Mouse (Mus musculus) embryonic facial prominence, embryonic 11.5 days (tissue): ENCODE measurements around the gene Fars2. TPM values are rescaled to one million over a fixed set of nuclear protein-coding genes. Genes with fewer than 3 reads are reported as not detected.

ENCODE experiments used
- ATAC-seq: fragments of 200-750 bp; cut with Nextera tagmentation; replicated peaks from 2 replicates; pipeline ENCODE4 v1.8.0; 2017; ENCODE audit warnings: low read depth; ENCODE audit not compliant: insufficient number of reproducible peaks, low FRiP score, low TSS enrichment
- DNase-seq: peaks from one replicate; pipeline ENCODE4 v3.0.0-alpha.2; 2015; ENCODE audit warnings: low spot score
- H3K27ac ChIP-seq: fragments of 300-500 bp; sonication (generic); replicated peaks from 2 replicates; pipeline ENCODE4 v1.5.1; 2014; ENCODE audit warnings: mild to moderate bottlenecking, low read depth, low read length, control low read depth
- H3K27me3 ChIP-seq: fragments of 300-500 bp; sonication (generic); 2 replicates; pipeline ENCODE4 v1.6.1; 2014; ENCODE audit warnings: mild to moderate bottlenecking, low read length, moderate library complexity, mixed read lengths; ENCODE audit not compliant: control insufficient read depth, insufficient read depth
- H3K36me3 ChIP-seq: fragments of 300-500 bp; sonication (generic); replicated peaks from 2 replicates; pipeline ENCODE4 v1.6.1; 2014; ENCODE audit warnings: low read depth, mild to moderate bottlenecking, low read length, moderate library complexity, mixed read lengths; ENCODE audit not compliant: control insufficient read depth, insufficient read depth
- H3K4me1 ChIP-seq: fragments of 300-500 bp; sonication (generic); 2 replicates; pipeline ENCODE4 v1.6.1; 2014; ENCODE audit warnings: low read length, mixed read lengths; ENCODE audit not compliant: control insufficient read depth, insufficient read depth
- H3K4me2 ChIP-seq: fragments of 300-500 bp; sonication (generic); 2 replicates; pipeline ENCODE4 v1.6.1; 2014; ENCODE audit warnings: low read depth, mild to moderate bottlenecking, control low read depth, low read length, moderate library complexity
- H3K4me3 ChIP-seq: fragments of 300-500 bp; sonication (generic); 2 replicates; pipeline ENCODE4 v1.5.1; 2014; ENCODE audit warnings: low read depth, low read length, control low read depth
- H3K9ac ChIP-seq: fragments of 300-500 bp; sonication (generic); replicated peaks from 2 replicates; pipeline ENCODE4 v1.6.1; 2014; ENCODE audit warnings: mild to moderate bottlenecking, control low read depth, low read length
- H3K9me3 ChIP-seq: fragments of 300-500 bp; sonication (generic); replicated peaks from 2 replicates; pipeline ENCODE4 v1.6.1; 2016; ENCODE audit warnings: mild to moderate bottlenecking, low read length, inconsistent platforms, mixed read lengths; ENCODE audit not compliant: control insufficient read depth
- WGBS: fragments of 180-500 bp; shearing (Covaris S2); extraction: QIAGEN DNeasy Blood & Tissue Kit; methylation state at CpG from one replicate; pipeline ENCODE4 v1.1.7; 2014; 5-methylcytosine and 5-hydroxymethylcytosine counted together
- polyA plus RNA-seq: library from polyadenylated mRNA; unstranded; fragments of >200 nt; fragmentation: Nextera tagmentation; extraction: Ambion mirVana; gene quantifications from 2 replicates; pipeline ENCODE4 v1.2.1, GENCODE M21; 2014

The Fars2 gene
- polyA plus RNA-seq, 1 experiment from 2014 or later: 28.1 TPM

- ATAC-seq: no peak
- WGBS: 81% methylated on average over 1 of the region's 1 CpGs
- no peak overlapping the region for H3K9ac ChIP-seq
- no peaks in the 10 kb centered on the region for H3K9me3 ChIP-seq
- H3K27ac ChIP-seq: no peak overlapping the region
- no peaks in the 10 kb centered on the region for H3K4me1 ChIP-seq
- no peak for DNase-seq
- H3K27me3 ChIP-seq: no peaks in the 10 kb centered on the region
- H3K36me3 ChIP-seq: no peaks in the 10 kb centered on the region
- H3K4me3 ChIP-seq: no peak overlapping the region
- H3K4me2 ChIP-seq: no peak overlapping the region
Observed at GRCm38 (mm10) chr13:36270867-36271266, 153.7 kb downstream of the Fars2 start.

- H3K4me1 ChIP-seq: no peaks in the 10 kb centered on the region
- H3K27ac ChIP-seq: no peak overlapping the region
- DNase-seq (no peak), ATAC-seq (no peak)
- no peaks in the 10 kb centered on the region for H3K9me3 ChIP-seq
- no peaks in the 10 kb centered on the region for H3K36me3 ChIP-seq
- H3K4me2 ChIP-seq: no peak overlapping the region
- H3K4me3 ChIP-seq: no peak overlapping the region
- WGBS: 79% methylated on average over 2 of the region's 2 CpGs
- no peaks in the 10 kb centered on the region for H3K27me3 ChIP-seq
- no peak overlapping the region for H3K9ac ChIP-seq
Observed at GRCm38 (mm10) chr13:36273497-36273896, 156.3 kb downstream of the Fars2 start.

- H3K4me2 ChIP-seq: no peak overlapping the region
- H3K9ac ChIP-seq: no peak overlapping the region
- no peak for DNase-seq
- no peak for ATAC-seq
- H3K9me3 ChIP-seq: no peaks in the 10 kb centered on the region
- no peak overlapping the region for H3K27ac ChIP-seq
- H3K4me3 ChIP-seq: no peak overlapping the region
- H3K27me3 ChIP-seq: no peaks in the 10 kb centered on the region
- no peaks in the 10 kb centered on the region for H3K4me1 ChIP-seq
- 89% methylated on average over 2 of the region's 2 CpGs for WGBS
- no peaks in the 10 kb centered on the region for H3K36me3 ChIP-seq
Observed at GRCm38 (mm10) chr13:36276194-36276593, 159.0 kb downstream of the Fars2 start.

- H3K4me3 ChIP-seq: no peak overlapping the region
- DNase-seq (peak; percentile 84), ATAC-seq (no peak)
- no peak overlapping the region for H3K9ac ChIP-seq
- no peaks in the 10 kb centered on the region for H3K9me3 ChIP-seq
- H3K27me3 ChIP-seq: no peaks in the 10 kb centered on the region
- no peak overlapping the region for H3K4me2 ChIP-seq
- no peaks in the 10 kb centered on the region for H3K4me1 ChIP-seq
- H3K27ac ChIP-seq: no peak overlapping the region
- 5% methylated on average over 6 of the region's 6 CpGs for WGBS
- no peaks in the 10 kb centered on the region for H3K36me3 ChIP-seq
Observed at GRCm38 (mm10) chr13:36282018-36282417, 164.8 kb downstream of the Fars2 start.

DNA sequence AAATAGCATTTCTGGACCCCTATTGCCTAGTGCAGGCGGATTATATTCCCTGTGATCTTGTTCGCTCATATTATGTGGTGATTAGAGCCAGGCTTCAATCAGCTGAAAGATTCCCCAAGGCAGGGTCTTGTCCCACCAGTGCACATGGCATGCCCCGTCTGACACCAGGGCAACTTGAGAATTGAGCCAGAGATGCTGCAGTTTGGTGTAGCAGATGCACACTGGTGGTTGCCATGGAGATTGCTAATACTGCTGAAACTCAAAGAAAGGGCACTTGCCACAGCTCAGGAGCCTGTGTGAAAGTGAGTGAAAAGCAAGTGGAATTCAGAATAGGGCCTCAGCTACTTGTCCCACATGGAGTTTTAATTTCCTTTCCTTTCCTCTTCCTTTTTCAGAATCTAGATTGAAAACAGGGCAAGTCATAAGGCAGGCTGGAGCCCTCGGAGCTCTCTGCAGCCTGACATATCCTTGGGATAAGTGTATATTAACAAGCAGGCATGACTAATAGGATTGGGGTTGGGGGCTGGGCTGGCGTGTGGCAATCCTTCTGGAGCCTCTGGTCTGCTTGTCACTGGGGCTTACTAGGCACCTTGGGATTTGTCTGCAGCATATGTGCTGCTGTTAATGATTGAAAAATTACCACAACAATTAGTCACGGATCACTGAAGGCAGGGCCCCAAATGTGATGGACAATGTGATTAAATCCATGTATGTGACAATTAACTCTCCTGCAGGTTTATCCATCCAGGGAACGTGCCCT lies 165.8 kb downstream of the Fars2 start:
- ATAC-seq (peak; percentile 93), DNase-seq (peak; percentile 77)
- Histone ChIP-seq H3K4me3 (no peak overlapping the region), H3K9me3 (no peaks in the 10 kb centered on the region), H3K36me3 (no peaks in the 10 kb centered on the region), H3K27me3 (no peaks in the 10 kb centered on the region), H3K4me2 (no peak overlapping the region), H3K27ac (no peak overlapping the region), H3K4me1 (no peaks in the 10 kb centered on the region), H3K9ac (no peak overlapping the region)
- WGBS: 12% methylated on average over 7 of the region's 7 CpGs

- Histone ChIP-seq H3K27ac (no peak overlapping the region), H3K27me3 (no peaks in the 10 kb centered on the region), H3K4me3 (no peak overlapping the region), H3K9ac (no peak overlapping the region), H3K36me3 (no peaks in the 10 kb centered on the region), H3K4me2 (no peak overlapping the region), H3K9me3 (no peaks in the 10 kb centered on the region), H3K4me1 (no peaks in the 10 kb centered on the region)
- 27% methylated on average over 7 of the region's 7 CpGs for WGBS
- DNase-seq (no peak), ATAC-seq (peak; percentile 80)
Observed at GRCm38 (mm10) chr13:36283545-36284067, 166.4 kb downstream of the Fars2 start.

- no peak for ATAC-seq
- no peak for DNase-seq
- H3K27ac ChIP-seq: no peak overlapping the region
- H3K27me3 ChIP-seq: no peaks in the 10 kb centered on the region
- H3K4me2 ChIP-seq: no peak overlapping the region
- WGBS: 68% methylated on average over 1 of the region's 1 CpGs
- H3K4me1 ChIP-seq: no peaks in the 10 kb centered on the region
- H3K36me3 ChIP-seq: no peaks in the 10 kb centered on the region
- no peaks in the 10 kb centered on the region for H3K9me3 ChIP-seq
- no peak overlapping the region for H3K9ac ChIP-seq
- H3K4me3 ChIP-seq: no peak overlapping the region
Observed at GRCm38 (mm10) chr13:36284097-36284496, 166.9 kb downstream of the Fars2 start.

GRCm38 (mm10) chr13:36285235-36285634 lies 168.0 kb downstream of the Fars2 start:
- no peaks in the 10 kb centered on the region for H3K9me3 ChIP-seq
- no peak overlapping the region for H3K27ac ChIP-seq
- no peak overlapping the region for H3K4me2 ChIP-seq
- H3K27me3 ChIP-seq: no peaks in the 10 kb centered on the region
- ATAC-seq (no peak), DNase-seq (no peak)
- no peaks in the 10 kb centered on the region for H3K4me1 ChIP-seq
- WGBS: 83% methylated on average over 2 of the region's 2 CpGs
- H3K36me3 ChIP-seq: no peaks in the 10 kb centered on the region
- no peak overlapping the region for H3K9ac ChIP-seq
- no peak overlapping the region for H3K4me3 ChIP-seq
